Mouse (Mus musculus): ENCODE measurements at regions not wholly inside any gene's neighbourhood (a gene's known extent, or its start where the extent isn't known, plus 50 kb on each side); places are given as distances from the start of the nearest gene placed in this dataset.

- TF ChIP-seq POLR2A (IDR thresholded peaks at IDR 0.05; ENCODE audit: borderline replicate concordance, low read depth, low read length) (no peak), CTCF (IDR thresholded peaks at IDR 0.05; ENCODE audit: low read depth, low read length) (no peak)
Observed at GRCm38 (mm10) chr1:39106372-39106643, 87.2 kb upstream of the Npas2 start.

All from bone marrow macrophage, adult 2 months (primary cell).